Mouse (Mus musculus): Measurements from ENCODE around the gene Pxn.
A peak's percentile ranks its signal among the peaks of the same experiment; 100 is the strongest.
"Not testable (repeated sequence)": the region's sequence is repeated elsewhere in the genome, so short reads cannot be mapped to it uniquely, and the experiment has no call there.

Gene Pxn

GRCm38 (mm10) chr5:115487353-115487752 is 19.1 kb upstream of the Pxn start:
- DNase-seq: no peak

- no peak for DNase-seq
These were observed 18.4 kb upstream of the Pxn start for GRCm38 (mm10) chr5:115487942-115488580.

DNA sequence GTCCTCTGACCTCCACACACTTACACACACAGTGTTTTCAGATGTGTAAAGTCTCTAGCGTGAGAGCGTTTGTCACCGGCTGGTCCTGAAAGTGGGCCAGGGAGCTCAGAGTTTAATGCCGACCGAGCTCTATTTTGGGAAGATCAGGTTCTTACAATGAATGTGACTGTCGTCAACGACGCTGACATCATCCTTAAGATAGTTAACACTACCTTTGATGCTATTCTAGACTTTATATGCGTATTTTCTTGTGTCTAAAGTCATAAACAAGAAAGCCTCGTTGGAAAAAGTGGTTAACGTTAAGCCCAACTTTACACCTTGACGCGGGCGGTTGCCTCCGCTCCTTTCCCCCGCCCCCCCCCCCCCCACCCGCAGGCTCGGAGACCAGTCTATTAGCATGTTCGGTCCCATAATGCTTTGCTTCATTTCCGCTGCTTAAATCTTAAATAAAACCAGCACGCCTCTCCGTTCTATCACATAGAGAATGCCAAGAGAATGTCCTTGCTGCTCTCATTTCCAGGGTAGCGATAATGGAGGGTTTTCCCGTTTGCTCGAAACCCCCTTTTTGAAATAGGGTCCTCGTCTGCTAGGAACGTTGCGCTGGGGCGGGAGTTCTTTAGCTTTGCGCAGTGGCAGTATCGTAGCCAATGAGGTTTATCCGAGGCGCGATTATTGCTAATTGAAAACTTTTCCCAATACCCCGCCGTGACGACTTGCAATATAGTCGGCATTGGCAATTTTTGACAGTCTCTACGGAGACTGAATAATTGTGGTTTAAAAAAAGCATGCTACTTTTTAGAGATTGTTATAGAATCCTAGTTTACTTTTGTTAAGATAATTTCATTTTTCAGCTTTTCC is 17.4 kb upstream of the Pxn start:
- peak; percentile 69 for DNase-seq

DNA sequence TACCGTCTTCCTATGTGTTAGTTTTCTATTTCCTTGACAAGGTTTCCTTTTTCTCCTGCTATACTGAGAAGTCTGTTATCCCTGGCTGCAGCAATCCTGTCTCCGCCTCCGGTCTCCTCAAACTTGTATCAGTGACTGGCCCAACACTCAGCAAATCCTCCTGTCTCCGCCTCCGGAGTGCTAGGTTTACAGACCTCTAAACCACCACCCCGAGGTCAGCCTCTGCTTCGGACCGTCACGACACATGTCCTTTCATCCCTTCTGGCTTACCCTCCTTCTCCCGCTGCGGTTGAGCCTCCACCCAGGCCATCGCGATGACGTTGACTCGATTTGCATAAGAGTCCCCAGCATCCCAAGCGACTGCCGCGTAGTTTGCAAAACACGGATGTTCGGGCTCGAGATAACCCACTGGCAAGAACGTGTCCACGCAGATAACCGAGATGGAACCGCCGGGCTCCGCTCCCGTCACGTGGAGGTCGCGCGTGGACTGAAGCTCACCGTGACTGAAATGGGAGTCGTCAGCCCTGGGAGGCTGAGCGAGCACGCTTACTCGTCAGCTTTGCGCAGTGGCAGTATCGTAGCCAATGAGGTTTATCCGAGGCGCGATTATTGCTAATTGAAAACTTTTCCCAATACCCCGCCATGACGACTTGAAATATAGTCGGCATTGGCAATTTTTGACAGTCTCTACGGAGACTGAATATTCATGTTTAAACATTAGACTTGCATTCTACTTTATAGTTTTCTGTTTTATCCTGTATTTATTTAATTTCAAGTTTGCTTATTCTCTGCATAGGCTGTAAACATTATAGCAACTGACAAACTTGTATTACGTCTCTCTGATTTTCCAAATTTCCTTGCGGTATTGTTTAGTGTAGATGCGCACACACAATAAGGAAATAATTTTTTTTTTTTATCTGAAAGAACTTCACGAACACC is 16.5 kb upstream of the Pxn start:
- DNase-seq: peak; percentile 78

GRCm38 (mm10) chr5:115490638-115491000 is 15.9 kb upstream of the Pxn start:
- no peak for DNase-seq

DNA sequence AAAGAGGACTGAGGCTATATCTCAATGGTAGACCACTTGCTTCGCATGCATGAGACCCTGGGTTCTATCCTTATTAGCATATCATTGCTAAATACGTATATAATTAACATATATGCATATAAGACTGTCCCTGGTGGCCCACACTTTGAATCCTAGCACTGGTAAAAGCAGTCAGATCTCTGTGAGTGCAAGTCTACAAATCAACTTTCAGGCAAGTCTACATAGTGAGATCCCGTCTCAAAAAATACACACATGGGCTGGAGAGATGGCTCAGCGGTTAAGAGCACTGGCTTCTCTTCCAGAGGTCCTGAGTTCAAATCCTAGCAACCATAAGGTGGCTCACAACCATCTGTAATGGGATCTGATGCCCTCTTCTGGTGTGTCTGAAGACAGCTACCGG is 15.4 kb upstream of the Pxn start:
- no peak for DNase-seq

DNA sequence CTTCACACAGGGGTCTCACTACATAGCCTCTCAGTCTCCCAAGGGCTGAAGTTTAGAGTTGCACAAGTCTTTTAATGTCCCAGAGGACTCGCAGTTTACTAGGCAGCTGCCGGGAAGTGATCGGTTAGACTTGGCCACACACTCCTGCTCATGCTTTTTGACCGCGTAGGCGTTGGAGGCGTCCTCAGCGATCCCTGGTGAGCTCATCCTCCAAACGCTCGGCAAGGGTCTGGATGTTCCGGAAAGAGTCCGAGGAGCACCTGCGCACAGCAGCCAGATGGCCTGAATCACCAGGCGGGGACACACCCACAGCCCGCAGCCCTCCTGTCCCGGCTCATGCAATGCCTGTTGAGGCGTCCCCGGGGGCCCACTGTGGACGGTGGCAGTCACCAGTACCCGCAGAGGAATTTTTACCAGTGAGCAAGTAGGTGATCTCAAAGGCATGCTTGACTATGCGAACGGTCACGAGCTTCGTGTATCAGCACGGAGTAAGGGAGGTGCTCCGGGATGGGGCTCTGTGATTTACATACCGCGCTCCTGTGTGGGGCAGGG is 14.6 kb upstream of the Pxn start:
- no peak for DNase-seq

GRCm38 (mm10) chr5:115492711-115493335 is 13.7 kb upstream of the Pxn start:
- DNase-seq: no peak

GRCm38 (mm10) chr5:115493441-115493840 is 13.0 kb upstream of the Pxn start:
- DNase-seq: no peak

- not testable (repeated sequence) for DNase-seq
These were observed 10.9 kb upstream of the Pxn start for GRCm38 (mm10) chr5:115495618-115496017.

GRCm38 (mm10) chr5:115497033-115497432 is 9.4 kb upstream of the Pxn start:
- no peak for DNase-seq

- no peak for DNase-seq
These were observed 7.9 kb upstream of the Pxn start for GRCm38 (mm10) chr5:115498307-115499240.

GRCm38 (mm10) chr5:115500383-115500935 is 6.0 kb upstream of the Pxn start:
- DNase-seq: no peak

DNA sequence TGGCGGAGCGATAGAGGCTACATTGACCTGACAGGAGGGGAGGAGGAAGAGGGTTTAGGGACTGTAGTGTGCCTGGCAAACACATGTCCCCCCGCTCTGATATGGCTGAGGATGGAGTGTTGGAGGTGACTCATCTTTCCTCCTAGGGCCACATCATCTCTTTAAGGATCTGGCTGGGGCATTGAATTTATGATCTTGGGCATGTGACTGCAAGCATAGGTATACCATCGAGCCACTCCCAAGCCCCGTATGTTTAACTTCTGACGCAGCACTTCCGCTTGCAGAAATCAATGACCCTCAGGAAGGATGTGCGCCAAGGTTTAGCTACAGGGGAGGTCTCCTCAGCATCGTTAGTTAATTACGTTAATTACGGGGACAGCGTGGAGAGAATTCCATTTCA is 3.4 kb upstream of the Pxn start:
- DNase-seq: no peak

- DNase-seq: not testable (repeated sequence)
These were observed 859 bp upstream of the Pxn start for GRCm38 (mm10) chr5:115505617-115506016.

DNA sequence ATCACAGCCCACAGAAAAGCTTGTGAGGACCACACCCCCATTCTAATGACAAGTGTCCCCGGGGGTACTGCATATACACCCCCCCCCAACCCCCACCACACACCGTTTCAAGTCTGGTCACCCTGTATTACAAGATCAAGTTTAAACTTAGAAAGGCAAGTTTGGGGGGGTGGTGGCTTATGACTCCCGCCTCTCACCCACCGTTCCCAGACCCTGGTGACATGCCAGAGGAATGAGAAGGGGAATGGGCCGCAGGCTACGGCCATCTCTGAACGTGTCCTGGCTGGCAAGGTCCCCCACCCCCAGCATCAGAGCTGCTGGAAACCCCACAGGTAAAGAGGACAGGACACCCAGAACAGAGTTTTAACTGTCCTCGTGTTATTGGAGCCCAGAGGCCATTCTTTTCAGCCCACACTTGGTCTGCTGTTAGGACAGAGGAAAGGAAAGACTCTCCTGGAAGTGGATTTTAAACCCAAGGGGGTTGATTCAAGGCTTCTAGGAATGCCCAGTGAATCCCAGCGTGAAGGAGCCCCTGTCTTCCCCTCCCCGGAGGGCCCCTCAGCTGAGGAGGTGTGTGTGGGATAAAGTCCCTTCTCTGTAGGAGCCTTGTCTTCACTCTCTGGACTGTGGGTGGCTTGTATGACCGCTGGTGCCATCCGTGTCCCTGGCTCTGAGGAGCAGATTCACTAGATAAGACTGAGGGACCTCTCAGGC is 948 bp downstream of the Pxn start:
- DNase-seq: no peak

DNA sequence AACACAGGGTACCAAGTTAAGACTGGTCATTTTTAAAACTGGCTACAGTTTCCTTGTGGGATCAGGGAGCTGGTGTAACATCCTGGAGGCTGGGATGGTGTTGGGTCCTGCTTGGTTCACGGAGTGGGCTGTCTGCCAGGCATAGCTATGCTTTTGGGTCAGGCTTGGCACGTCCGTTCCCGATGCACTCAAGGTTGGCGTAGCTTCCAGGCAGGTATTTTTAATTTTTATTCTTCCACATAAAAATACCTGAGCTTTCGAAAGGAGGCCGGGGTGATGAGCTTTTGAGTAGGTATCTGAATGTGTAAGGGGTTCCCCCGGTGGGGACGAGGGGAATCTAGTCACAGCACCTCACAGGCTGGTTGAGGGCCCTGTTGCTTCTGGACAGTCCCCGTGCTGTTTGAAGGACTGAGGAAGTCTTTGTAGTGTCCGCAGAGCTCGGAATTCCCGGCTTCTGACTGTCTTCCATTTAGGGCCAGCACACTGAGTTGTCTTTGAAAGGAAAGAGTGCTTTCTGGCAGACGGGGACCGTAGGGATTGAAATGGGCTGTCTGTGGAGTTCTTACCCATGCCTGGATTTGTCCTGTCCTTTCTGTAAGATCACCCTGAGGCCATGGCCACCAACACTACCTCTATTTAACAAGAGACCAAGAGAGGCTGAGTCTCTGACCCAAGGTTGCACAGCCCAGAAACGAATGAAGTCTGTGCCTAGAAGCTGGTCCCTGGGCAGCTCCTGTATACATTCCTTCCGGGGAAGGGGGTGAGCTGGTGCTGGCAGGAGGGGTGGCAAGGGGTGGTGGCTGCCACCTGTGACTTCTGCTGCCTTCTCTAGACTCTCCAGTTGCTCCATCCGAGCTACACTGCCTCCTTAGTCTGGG is 1.7 kb downstream of the Pxn start:
- no peak for DNase-seq

GRCm38 (mm10) chr5:115508859-115509147 is 2.3 kb downstream of the Pxn start:
- no peak for DNase-seq

DNA sequence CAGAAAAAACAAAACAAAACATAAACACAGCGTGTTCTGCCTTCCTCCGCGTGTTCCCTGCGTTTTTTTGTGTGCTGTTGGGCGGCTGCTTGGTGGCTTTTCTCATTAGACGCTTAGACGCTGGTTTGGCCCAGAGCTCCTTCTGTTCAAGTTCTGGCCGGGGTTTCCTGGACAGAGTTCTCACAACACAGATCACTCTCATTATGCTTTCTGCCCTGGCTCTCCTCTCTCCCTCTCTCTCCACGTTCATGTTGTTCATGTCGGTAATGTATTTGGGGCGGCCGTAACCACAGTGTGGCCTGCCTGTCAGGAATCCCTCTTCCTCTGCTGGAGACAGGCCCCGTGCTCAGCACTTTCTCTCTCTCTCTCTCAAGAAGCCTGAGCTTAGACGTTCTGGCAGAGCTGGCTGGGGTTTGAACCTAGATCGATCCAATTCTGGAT is 2.9 kb downstream of the Pxn start:
- DNase-seq: no peak
